Mouse (Mus musculus) ES-E14 (cell line): Measurements from ENCODE around the gene Bach1.

Experiments used
- MAFK ChIP-seq: IDR thresholded peaks from 2 replicates; pipeline ENCODE4 v1.6.1; 2014; ENCODE audit warnings: mild to moderate bottlenecking, low read depth, low read length, inconsistent platforms; ENCODE audit not compliant: insufficient read depth
- ZC3H11A ChIP-seq: IDR thresholded peaks from 2 replicates; pipeline ENCODE4 v1.6.1; 2012; ENCODE audit warnings: low read depth, mild to moderate bottlenecking, inconsistent platforms, low read length, borderline replicate concordance
- ZNF384 ChIP-seq: IDR thresholded peaks from 2 replicates; pipeline ENCODE4 v1.6.1; 2012; ENCODE audit warnings: low read depth, low read length, inconsistent platforms

- TF ChIP-seq ZC3H11A, result no peak
- no peak for TF ChIP-seq MAFK
- no peak for TF ChIP-seq ZNF384
These were observed 26.1 kb downstream of the Bach1 start for GRCm38 (mm10) chr16:87724826-87725225.
